Mouse (Mus musculus) hindlimb bud, embryonic 11.5 days (tissue): Measurements from ENCODE around the gene Numb.
"Not testable (repeated sequence)": the region's sequence is repeated elsewhere in the genome, so short reads cannot be mapped to it uniquely, and the experiment has no call there.

Experiments used
- DNase-seq: peaks from one replicate; pipeline ENCODE4 v3.0.0-alpha.2; 2012; ENCODE audit warnings: low read depth, low spot score; ENCODE audit errors: extremely low spot score

Numb gene

GRCm38 (mm10) chr12:83922724-83923485 is 1.2 kb upstream of the Numb start:
- DNase-seq = no peak

DNA sequence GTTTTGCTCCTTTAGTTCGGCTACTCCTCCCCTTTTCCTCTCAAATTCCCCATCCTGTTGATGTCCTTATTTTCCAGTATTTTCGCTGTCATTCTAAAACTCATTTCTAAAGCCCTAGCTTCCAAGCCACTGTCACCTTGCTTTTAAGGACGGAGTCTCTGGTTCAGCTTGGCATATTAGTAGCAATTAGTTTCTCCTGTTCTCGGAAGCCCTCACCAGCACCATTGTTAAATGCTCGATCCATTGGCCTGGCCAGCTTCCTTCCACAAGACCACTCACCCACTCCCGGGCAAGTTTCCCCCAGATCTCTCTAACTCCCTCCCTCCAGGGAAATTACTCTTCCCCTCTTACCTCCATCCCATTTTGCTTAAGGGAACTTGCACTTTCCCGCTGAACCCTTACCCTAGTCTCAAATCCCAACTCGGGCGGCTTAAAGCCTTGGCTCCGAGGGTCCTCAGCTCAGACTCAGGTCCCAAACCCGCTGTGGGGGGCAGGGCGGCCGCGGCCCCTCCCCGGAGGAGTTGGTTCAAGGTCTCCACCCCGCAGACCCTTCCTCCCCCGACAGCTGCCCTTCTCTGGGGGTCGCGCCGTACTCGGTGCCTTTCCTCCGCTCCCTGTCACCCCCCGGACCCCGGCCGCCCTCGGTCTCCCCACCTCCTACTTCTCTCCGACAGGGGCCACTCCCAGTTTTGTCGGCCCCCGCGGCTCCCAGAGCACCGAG is 853 bp downstream of the Numb start:
- no peak for DNase-seq

DNA sequence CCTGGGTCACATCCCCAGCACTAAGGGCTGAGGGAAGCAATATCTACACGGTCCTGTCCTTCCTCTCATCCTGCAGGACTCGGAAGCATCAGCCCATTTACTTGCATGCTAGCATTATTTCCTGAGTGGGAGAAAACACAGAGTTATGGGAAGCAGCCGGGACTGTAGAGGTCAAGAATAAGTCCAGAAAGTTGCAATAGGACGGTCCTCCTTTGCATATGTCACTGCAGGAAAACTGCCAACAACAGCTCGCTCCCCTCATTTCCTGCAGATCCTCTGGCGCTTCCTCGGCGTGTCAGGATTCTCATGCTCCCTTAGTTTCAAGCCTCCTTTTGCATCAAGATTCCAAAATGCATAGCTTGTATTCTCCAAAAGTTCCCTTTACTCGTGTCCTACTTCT is 4.8 kb downstream of the Numb start:
- DNase-seq = no peak

DNA sequence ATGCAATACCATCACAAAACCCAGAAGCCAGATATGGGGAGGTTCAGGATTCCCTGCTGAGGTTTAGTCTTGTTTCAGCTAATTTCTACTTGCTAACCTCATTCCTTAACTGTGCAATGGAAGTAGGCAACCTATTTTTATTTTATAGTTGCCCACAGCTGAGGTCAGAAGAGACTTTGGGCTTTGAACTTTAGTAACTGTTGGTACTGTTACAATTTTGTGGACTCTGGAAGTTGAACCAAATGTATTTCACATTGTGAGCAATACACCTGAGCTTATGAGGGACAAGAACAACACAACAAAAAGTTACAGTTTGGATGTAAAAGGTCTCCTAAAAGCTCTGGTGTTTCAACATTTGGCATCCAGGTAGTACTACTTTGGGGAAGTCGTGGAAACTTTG is 6.9 kb downstream of the Numb start:
- DNase-seq = no peak

DNA sequence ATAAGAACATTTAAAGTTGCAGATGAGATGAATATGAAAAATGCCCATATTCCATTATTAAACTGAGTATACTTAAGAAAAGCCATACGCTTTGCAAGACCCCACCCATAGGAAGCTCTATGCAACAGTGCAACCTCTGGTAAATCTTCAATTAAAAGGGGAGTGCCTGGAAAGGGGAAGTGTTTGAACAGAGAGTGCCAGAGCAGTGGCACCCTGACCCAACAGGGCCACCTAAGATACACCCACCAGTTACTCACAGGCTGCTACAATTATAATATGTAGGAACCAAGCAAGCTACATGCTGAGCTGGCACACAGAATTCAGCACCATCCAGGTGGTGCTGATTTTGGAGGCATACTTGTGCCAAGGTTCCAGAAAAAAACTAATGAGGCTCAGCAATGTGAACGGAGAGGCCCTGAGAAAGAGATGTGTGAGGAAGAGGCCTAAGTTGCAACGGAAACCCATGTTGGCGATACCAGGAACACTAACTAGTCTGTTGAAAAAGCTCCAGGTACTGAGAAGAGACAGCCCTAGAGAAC is 7.5 kb downstream of the Numb start:
- DNase-seq = no peak

GRCm38 (mm10) chr12:83910451-83910850 is 11.3 kb downstream of the Numb start:
- no peak for DNase-seq

- DNase-seq = no peak
Observed at GRCm38 (mm10) chr12:83892926-83893325, 28.8 kb downstream of the Numb start.

DNA sequence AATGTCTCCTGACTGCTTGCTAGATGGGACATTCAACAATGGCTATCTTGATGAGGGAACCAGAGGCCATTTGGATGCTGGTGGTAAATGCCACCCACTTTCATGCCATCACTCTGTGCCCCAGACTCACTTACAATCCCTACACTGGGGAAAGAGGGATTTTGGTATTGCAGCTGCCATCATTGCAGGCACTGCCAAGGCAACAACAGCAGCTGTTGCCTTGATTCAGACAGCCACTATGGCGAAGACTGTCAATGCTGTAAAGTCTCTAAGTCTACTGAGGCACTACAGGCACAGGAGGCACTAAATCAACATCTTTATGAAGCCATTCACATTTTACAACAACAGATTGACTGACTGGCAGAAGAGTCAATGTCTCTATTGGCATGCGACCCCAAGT is 30.5 kb downstream of the Numb start:
- no peak for DNase-seq

DNA sequence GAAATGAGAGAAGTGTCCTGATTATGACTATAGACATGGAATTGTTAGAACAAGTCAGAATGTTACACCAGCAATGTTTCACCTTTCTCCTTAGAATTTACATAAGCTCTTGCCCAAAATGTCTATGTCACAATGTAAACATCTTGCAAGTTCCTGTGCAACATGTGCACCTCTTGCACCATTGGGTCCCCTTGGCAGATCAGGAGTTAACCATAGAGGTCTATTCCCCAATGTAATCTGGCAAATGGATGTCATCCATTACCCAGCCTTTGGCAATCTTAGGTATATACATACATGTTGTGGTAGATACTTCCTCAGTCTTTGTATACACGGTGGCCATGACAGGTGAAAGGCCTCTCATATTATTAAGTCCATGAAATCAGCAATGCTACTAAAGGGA is 32.6 kb downstream of the Numb start:
- no peak for DNase-seq

- no peak for DNase-seq
Observed at GRCm38 (mm10) chr12:83885516-83886285, 36.0 kb downstream of the Numb start.

- DNase-seq = not testable (repeated sequence)
Observed at GRCm38 (mm10) chr12:83885065-83885464, 36.7 kb downstream of the Numb start.

GRCm38 (mm10) chr12:83882503-83882902 is 39.2 kb downstream of the Numb start:
- DNase-seq = no peak

DNA sequence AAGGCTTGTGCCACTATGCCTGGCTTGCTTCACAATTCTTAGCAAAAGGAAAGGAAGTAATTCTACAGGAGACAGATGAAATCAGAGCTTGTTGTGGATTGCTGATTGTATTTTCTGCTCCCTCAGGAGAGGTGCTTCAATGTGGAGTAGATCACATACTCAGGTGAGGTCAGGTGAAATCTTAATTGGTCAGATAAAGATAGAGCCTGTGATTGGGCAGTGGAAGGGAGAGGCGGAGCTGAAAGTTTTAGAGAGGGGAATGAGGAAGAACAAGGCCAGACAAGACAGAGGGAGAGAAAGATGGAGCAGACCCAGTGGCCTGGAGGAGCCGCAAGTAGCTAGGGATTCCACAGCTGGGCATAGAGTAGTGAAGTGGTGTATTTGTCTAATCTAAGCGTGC is 39.6 kb downstream of the Numb start:
- DNase-seq = no peak

DNA sequence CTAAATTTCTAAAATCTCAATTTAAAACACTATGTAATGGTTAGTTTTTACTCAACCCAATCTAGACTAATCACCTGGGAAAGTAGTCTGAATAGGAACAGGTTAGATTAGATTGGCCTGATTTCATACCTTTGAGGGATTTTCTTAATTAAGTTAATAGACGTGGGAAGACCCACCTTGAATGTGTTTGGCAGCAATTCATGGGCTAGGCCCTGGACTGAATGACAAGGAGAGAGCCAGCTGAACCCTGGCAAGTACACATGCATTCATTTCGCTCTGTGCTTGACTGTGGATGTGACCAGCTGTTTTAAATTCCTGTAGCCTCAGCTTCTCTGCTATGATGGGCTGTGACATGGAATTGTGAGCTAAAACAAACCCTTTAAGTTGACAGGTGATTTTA is 40.8 kb downstream of the Numb start:
- no peak for DNase-seq

- no peak for DNase-seq
Observed at GRCm38 (mm10) chr12:83875097-83875496, 46.6 kb downstream of the Numb start.

- DNase-seq = no peak
Observed at GRCm38 (mm10) chr12:83874597-83874996, 47.1 kb downstream of the Numb start.

DNA sequence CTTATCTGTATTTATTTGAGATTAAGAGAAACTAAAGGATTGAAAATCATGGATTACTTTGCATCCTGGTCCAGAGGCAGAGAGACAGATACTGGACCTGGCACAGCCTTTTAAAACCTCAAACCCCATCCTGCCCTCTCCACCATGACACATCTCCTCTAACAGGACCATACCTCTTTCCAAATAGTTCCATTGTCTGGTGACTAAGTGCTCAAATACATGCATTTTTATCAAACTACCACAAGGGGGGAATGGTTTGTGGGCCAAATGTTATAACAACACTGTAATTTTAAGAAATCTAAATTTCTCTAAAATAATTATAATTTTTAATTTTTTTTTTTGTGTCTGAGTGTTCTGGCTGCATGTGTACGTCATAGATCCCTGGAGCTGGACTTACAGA is 57.2 kb downstream of the Numb start:
- no peak for DNase-seq

DNA sequence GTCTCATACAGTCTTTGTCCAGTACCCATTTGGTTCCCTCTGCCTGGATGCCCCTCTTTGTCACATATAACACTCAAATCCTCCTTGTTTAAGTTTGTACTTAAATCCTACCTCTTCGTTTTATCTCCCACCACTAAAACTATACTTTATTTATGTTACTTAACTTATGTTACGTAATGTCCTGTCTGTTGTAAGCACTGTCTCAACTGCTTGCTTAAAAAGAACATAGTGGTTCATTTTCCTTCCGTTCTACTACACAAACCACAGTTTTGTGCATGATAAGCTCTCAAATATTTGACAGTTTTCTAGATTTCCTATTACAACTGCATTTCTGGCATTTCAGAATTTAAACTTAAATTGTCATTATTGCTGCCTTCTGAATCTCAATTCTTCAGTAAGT is 59.9 kb downstream of the Numb start:
- no peak for DNase-seq

- DNase-seq = no peak
Observed at GRCm38 (mm10) chr12:83860688-83861087, 61.0 kb downstream of the Numb start.

GRCm38 (mm10) chr12:83858052-83858451 is 63.7 kb downstream of the Numb start:
- DNase-seq = no peak

GRCm38 (mm10) chr12:83855211-83855610 is 66.5 kb downstream of the Numb start:
- DNase-seq = no peak

GRCm38 (mm10) chr12:83854281-83854680 is 67.5 kb downstream of the Numb start:
- DNase-seq = no peak
